Mouse (Mus musculus) erythroblast, adult 5-6 weeks (primary cell): ENCODE data around the gene Tnip1. TPM values are rescaled to one million over a fixed set of nuclear protein-coding genes. Genes with fewer than 3 reads are reported as not detected.
"Not testable (repeated sequence)": the region's sequence is repeated elsewhere in the genome, so short reads cannot be mapped to it uniquely, and the experiment has no call there.

ENCODE experiments used
- ATAC-seq: replicated peaks from 2 replicates; pipeline ENCODE4 v1.8.0; 2016; ENCODE audit warnings: moderate number of reproducible peaks, mild to moderate bottlenecking, moderate TSS enrichment, inconsistent platforms; ENCODE audit not compliant: poor library complexity, low FRiP score, severe bottlenecking
- total RNA-seq, 2 experiments: library from RNA; stranded (forward) in 1 of 2; stranded (reverse) in 1 of 2; fragments of 150-400 nt in 1 of 2; fragments of 200-764, 138-1000 nt in 1 of 2; gene quantifications; 2 replicates each; pipeline versions ENCODE4 v1.2.3 to v1.2.4; 2015 to 2017; ENCODE audit warnings: low replicate concordance in 2 of 2

Tnip1 gene
- total RNA-seq, 2 experiments from 2014 or later: 13.6 to 20.5 TPM

- ATAC-seq: no peak
Measured at GRCm38 (mm10) chr11:54913841-54914240, 48.9 kb downstream of the Tnip1 start.

- ATAC-seq: no peak
Measured at GRCm38 (mm10) chr11:54912503-54913316, 50.0 kb downstream of the Tnip1 start.

- ATAC-seq: no peak
Measured at GRCm38 (mm10) chr11:54911671-54912502, 50.8 kb downstream of the Tnip1 start.

- ATAC-seq: no peak
Measured at GRCm38 (mm10) chr11:54911201-54911600, 51.5 kb downstream of the Tnip1 start.

- no peak for ATAC-seq
Measured at GRCm38 (mm10) chr11:54910081-54910665, 52.5 kb downstream of the Tnip1 start.

GRCm38 (mm10) chr11:54909273-54909672 is 53.4 kb downstream of the Tnip1 start:
- ATAC-seq: no peak

- ATAC-seq: no peak
Measured at GRCm38 (mm10) chr11:54907259-54907658, 55.5 kb downstream of the Tnip1 start.

- ATAC-seq: no peak
Measured at GRCm38 (mm10) chr11:54906466-54906865, 56.3 kb downstream of the Tnip1 start.

- ATAC-seq: no peak
Measured at GRCm38 (mm10) chr11:54905931-54906330, 56.8 kb downstream of the Tnip1 start.

GRCm38 (mm10) chr11:54905086-54905485 is 57.6 kb downstream of the Tnip1 start:
- no peak for ATAC-seq

- ATAC-seq: no peak
Measured at GRCm38 (mm10) chr11:54903940-54904706, 58.6 kb downstream of the Tnip1 start.

- ATAC-seq: no peak
Measured at GRCm38 (mm10) chr11:54903339-54903738, 59.4 kb downstream of the Tnip1 start.

- ATAC-seq: no peak
Measured at GRCm38 (mm10) chr11:54902333-54903323, 60.1 kb downstream of the Tnip1 start, which contains the start of gene Gpx3. Gpx3 (plus strand) TSS chr11:54902453.

- no peak for ATAC-seq
Measured at GRCm38 (mm10) chr11:54899657-54900056, 63.1 kb downstream of the Tnip1 start.

- ATAC-seq: no peak
Measured at GRCm38 (mm10) chr11:54897470-54897869, 65.2 kb downstream of the Tnip1 start.

GRCm38 (mm10) chr11:54896646-54897045 is 66.1 kb downstream of the Tnip1 start:
- ATAC-seq: not testable (repeated sequence)

GRCm38 (mm10) chr11:54894589-54894988 is 68.1 kb downstream of the Tnip1 start:
- ATAC-seq: no peak

GRCm38 (mm10) chr11:54892091-54892490 is 70.6 kb downstream of the Tnip1 start:
- ATAC-seq: no peak

GRCm38 (mm10) chr11:54891341-54891740 is 71.4 kb downstream of the Tnip1 start:
- no peak for ATAC-seq
